Mouse (Mus musculus): ENCODE results near the gene Fam187a. TPM values are rescaled to one million over a fixed set of nuclear protein-coding genes. Genes with fewer than 3 reads are reported as not detected.
A peak's percentile ranks its signal among the peaks of the same experiment; 100 is the strongest.

The Fam187a gene
- polyA plus RNA-seq, 1 experiment from 2014 or later = not detected

DNA sequence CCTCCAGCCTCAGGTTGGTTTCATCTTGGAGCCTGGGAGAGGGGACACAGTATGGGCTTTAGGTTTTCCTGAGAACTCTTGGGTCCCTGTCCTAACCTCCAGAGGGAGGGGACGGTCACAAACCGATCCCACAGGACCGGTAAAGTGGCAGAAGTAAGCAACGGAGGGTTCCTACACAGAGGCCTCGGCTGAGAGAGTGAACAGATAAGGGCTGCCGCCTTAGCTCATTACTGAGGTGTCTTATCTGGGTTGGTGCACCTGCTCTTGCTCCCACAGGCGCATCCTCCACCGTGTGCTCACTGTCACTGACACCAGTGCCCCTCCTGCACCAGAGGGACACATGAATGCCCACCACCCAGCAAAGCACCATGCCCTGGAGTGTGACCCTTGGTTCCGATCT lies 10.8 kb downstream of the Fam187a start:
- Histone ChIP-seq H3K4me2 (0 out of 2 replicates have a peak overlapping the region, but pooled peaks have one; percentile 7), H3K27ac (ENCODE audit: poor library complexity, severe bottlenecking) (no peak overlapping the region), H3K36me3 (no peaks in the 10 kb centered on the region), H3K4me3 (no peak overlapping the region), H3K9ac (no peak overlapping the region), H3K27me3 (replicated peaks) (peaks cover 67% of the 10 kb centered on the region), H3K4me1 (replicated peaks) (no peaks in the 10 kb centered on the region; the same call in 1 of the 2 replicates), H3K9me3 (replicated peaks) (no peaks in the 10 kb centered on the region)
- peak; percentile 75 for ATAC-seq (ENCODE audit: insufficient number of reproducible peaks, low FRiP score)
- WGBS = 48% methylated on average over 9 of the region's 9 CpGs

DNA sequence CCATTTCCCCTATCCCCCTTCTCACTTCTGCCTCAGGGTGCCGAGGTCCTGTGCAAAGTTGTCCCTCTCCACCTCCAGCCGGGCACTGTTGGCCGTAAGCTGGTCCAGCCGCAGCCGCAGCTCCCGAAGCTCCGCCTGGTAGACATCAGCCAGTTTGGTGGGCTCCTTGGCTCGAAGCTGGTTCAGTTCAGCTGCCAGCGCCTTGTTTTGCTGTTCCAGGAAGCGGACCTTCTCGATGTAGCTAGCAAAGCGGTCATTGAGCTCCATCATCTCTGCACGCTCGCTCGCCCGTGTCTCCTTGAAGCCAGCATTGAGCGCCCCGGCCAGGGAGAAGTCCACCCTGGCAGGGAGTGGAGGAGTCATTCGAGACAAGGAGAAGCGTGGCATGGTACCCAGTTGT lies 11.7 kb downstream of the Fam187a start:
- no peak for ATAC-seq (ENCODE audit: insufficient number of reproducible peaks, low FRiP score)
- Histone ChIP-seq H3K36me3 (no peaks in the 10 kb centered on the region), H3K27ac (ENCODE audit: poor library complexity, severe bottlenecking) (no peak overlapping the region), H3K9ac (no peak overlapping the region), H3K4me2 (no peak overlapping the region), H3K4me1 (replicated peaks) (no peaks in the 10 kb centered on the region; the same call in 1 of the 2 replicates), H3K27me3 (replicated peaks) (peaks cover 59% of the 10 kb centered on the region), H3K4me3 (no peak overlapping the region), H3K9me3 (replicated peaks) (no peaks in the 10 kb centered on the region)
- 66% methylated on average over 20 of the region's 20 CpGs for WGBS

DNA sequence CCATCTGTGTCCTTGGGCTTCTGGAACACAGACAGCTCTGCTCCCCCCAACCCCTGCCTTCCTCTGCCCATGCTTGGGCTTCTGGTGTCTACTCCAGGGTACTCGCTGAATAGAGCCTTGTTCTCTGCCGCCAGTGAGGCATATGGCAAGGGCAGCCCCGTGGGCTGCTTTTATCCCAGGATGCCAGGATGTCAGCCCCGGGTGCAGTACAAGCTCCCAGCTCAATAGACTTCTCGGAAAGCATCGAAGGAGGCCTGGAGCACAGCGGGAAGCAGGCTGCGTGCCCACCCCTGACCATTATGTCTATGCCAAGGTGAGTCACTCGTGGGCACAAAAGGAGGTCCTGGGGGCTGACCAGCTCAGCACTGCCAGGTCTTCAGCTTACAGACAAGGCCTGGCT lies 13.4 kb downstream of the Fam187a start:
- peaks cover 53% of the 10 kb centered on the region for H3K27me3 ChIP-seq (replicated peaks)
- H3K4me3 ChIP-seq = no peak overlapping the region
- H3K27ac ChIP-seq (ENCODE audit: poor library complexity, severe bottlenecking) = no peak overlapping the region
- no peaks in the 10 kb centered on the region for H3K9me3 ChIP-seq (replicated peaks)
- no peaks in the 10 kb centered on the region for H3K36me3 ChIP-seq
- H3K9ac ChIP-seq = no peak overlapping the region
- WGBS = 72% methylated on average over 9 of the region's 9 CpGs
- no peak overlapping the region for H3K4me2 ChIP-seq
- no peaks in the 10 kb centered on the region; the same call in 1 of the 2 replicates for H3K4me1 ChIP-seq (replicated peaks)
- ATAC-seq (ENCODE audit: insufficient number of reproducible peaks, low FRiP score) = no peak

DNA sequence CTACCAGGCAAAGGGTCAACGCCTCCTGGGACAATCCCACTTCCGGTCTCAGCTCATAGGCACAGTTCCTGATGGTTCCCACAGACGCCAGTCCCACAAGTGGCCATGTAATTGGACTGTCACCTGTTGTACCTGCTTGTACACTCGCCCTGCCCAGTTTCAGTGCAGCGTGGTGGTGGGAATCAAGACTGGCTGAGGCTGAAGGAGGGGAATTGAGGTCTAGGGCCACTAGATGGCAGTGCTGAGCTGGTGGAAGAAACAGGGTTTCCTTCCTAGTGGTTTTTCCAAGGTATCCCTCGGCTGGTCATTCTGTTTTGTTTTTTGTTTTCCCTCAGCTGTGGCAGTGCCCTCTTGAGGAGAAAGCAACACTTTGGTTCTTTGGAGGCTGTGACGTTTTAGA lies 15.8 kb downstream of the Fam187a start, which contains the start of gene Gfap:
Gene Gfap (minus strand): TSS at position 150 of the 400 bp plus-strand sequence.
- no peaks in the 10 kb centered on the region for H3K9me3 ChIP-seq (replicated peaks)
- no peak within 1 kb of the TSS for H3K9ac ChIP-seq
- H3K4me1 ChIP-seq (replicated peaks) = no peaks in the 10 kb centered on the region
- no peak within 1 kb of the TSS for H3K4me3 ChIP-seq
- WGBS = 9% methylated on average over 7 of the region's 7 CpGs
- H3K27ac ChIP-seq (ENCODE audit: poor library complexity, severe bottlenecking) = no peak within 1 kb of the TSS
- ATAC-seq (ENCODE audit: insufficient number of reproducible peaks, low FRiP score) = no peak
- 0 out of 2 replicates have a peak within 1 kb of the TSS, but pooled peaks have one; percentile 1 for H3K4me2 ChIP-seq
- H3K36me3 ChIP-seq = peaks cover 3% of the 10 kb centered on the region; the same call in 1 of the 2 replicates
- peaks cover 29% of the 10 kb centered on the region for H3K27me3 ChIP-seq (replicated peaks)

DNA sequence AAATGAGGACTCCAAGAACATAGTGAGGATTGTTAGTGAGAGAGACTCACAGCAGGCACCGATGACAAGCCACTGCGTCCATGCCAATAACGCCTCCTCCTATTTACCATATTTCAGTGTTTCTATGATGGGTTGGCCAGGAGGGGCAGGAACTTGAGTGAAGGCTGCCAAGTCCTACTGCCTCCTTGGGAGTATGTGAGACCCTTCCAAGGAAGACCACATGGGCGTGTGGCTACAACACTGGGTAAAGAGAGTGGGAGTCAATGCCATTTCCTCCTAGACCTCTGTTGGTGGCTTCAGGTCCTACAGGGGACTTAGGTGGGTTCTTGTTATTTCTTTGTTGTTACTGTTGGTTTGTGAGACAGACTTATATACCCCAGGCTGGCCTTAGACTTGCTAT lies 16.2 kb downstream of the Fam187a start:
- H3K4me1 ChIP-seq (replicated peaks) = no peaks in the 10 kb centered on the region
- 0 out of 2 replicates have a peak overlapping the region, but pooled peaks have one; percentile 1 for H3K4me2 ChIP-seq
- no peak for ATAC-seq (ENCODE audit: insufficient number of reproducible peaks, low FRiP score)
- H3K9me3 ChIP-seq (replicated peaks) = no peaks in the 10 kb centered on the region
- H3K36me3 ChIP-seq = peaks cover 7% of the 10 kb centered on the region
- WGBS = 53% methylated on average over 4 of the region's 4 CpGs
- no peak overlapping the region for H3K27ac ChIP-seq (ENCODE audit: poor library complexity, severe bottlenecking)
- H3K27me3 ChIP-seq (replicated peaks) = peaks cover 25% of the 10 kb centered on the region
- H3K9ac ChIP-seq = no peak overlapping the region
- no peak overlapping the region for H3K4me3 ChIP-seq

DNA sequence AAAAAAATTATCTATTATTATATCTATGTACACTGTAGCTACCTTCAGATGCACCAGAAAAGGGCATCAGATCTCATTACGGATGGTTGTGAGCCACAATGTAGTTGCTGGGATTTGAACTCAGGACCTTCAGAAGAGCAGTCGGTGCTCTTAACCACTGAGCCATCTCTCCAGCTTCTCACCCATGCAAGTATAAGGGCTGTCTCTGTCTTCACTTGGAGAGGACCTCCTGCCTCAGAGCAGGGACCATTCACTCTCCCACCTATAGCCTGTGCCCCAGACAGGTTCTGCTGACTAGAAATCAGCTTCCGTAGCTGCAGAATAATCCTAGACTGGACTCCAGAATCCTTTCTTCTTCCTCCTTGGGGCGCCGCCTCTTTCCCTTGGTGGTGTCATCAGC lies 17.1 kb downstream of the Fam187a start:
- Histone ChIP-seq H3K4me3 (no peak overlapping the region), H3K4me1 (replicated peaks) (no peaks in the 10 kb centered on the region), H3K27ac (ENCODE audit: poor library complexity, severe bottlenecking) (no peak overlapping the region), H3K27me3 (replicated peaks) (peaks cover 16% of the 10 kb centered on the region), H3K4me2 (no peak overlapping the region), H3K36me3 (peaks cover 16% of the 10 kb centered on the region), H3K9ac (no peak overlapping the region), H3K9me3 (replicated peaks) (no peaks in the 10 kb centered on the region)
- no peak for ATAC-seq (ENCODE audit: insufficient number of reproducible peaks, low FRiP score)
- 77% methylated on average over 5 of the region's 5 CpGs for WGBS

DNA sequence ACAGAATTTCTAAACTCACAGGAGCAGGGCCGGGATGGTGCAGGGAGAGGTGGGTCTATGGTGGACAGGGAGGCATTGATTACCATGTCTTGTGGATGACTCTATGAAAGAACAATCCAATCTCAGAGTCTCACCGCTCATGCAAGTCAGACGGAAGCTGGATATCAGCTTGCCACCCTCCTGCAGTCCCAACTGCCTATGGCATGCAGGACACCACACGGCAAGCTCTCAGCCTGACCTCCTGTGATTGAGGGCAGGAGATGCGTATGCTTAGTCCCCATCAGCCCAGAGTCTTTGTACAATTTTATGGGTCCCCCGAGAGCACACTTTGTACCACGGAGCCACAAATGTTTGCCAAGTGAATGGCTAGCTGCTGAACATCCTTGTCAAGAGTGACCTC lies 18.7 kb downstream of the Fam187a start:
- no peak for ATAC-seq (ENCODE audit: insufficient number of reproducible peaks, low FRiP score)
- Histone ChIP-seq H3K27ac (ENCODE audit: poor library complexity, severe bottlenecking) (no peak overlapping the region), H3K9me3 (replicated peaks) (no peaks in the 10 kb centered on the region), H3K4me2 (no peak overlapping the region), H3K4me3 (no peak overlapping the region), H3K9ac (no peak overlapping the region), H3K27me3 (replicated peaks) (0 out of 2 replicates have a peak, but pooled peaks cover 12% of the 10 kb centered on the region), H3K36me3 (peaks cover 31% of the 10 kb centered on the region), H3K4me1 (replicated peaks) (no peaks in the 10 kb centered on the region)
- WGBS = 71% methylated on average over 7 of the region's 7 CpGs

DNA sequence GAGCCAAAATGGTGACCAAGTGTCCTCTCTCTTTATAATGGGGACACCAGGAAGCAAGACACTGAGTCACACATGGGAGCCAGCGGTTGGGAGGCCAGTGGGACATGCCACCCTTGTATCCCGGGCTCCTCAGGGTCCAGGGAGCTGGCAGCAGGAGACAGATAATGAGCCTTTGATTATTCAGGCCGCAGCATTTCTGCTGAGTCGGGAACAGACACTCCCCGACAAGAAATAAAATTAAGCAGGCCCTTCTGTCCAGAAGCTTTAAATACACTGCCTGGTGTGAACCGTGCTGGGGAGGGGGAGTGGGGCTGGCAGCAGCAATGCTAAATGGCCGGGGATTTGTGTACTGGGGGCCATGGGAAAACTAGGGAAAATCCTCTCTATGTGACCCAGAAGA lies 26.4 kb downstream of the Fam187a start:
- Histone ChIP-seq H3K27me3 (replicated peaks) (no peaks in the 10 kb centered on the region), H3K4me3 (no peak overlapping the region), H3K9me3 (replicated peaks) (no peaks in the 10 kb centered on the region), H3K27ac (ENCODE audit: poor library complexity, severe bottlenecking) (no peak overlapping the region), H3K36me3 (peaks cover 97% of the 10 kb centered on the region), H3K9ac (no peak overlapping the region), H3K4me1 (replicated peaks) (no peaks in the 10 kb centered on the region), H3K4me2 (no peak overlapping the region)
- ATAC-seq (ENCODE audit: insufficient number of reproducible peaks, low FRiP score) = no peak
- WGBS = 70% methylated on average over 7 of the region's 7 CpGs

DNA sequence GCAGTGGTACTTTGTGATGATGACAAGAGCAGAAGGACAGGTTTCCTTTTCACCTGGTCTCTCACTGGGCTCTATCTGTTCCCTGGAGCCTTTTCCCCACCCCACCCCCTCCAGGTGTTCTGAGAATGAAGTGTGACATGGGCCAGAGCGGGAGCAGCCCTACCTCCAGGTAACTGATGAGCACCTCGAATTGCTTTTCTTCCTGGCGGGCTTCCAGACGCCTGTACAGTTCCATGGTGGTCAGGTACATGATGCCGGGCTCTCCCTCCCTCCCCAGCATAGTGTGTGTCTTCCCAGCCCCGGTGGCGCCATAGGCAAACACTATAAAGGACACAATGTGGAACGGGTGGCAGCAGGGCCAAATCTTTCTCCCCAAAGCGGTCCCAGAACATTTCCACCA lies 30.4 kb downstream of the Fam187a start:
- H3K27ac ChIP-seq (ENCODE audit: poor library complexity, severe bottlenecking) = no peak overlapping the region
- H3K9me3 ChIP-seq (replicated peaks) = no peaks in the 10 kb centered on the region
- H3K9ac ChIP-seq = no peak overlapping the region
- ATAC-seq (ENCODE audit: insufficient number of reproducible peaks, low FRiP score) = no peak
- no peak overlapping the region for H3K4me2 ChIP-seq
- H3K27me3 ChIP-seq (replicated peaks) = no peaks in the 10 kb centered on the region
- H3K36me3 ChIP-seq = peaks cover 57% of the 10 kb centered on the region
- 89% methylated on average over 9 of the region's 9 CpGs for WGBS
- no peak overlapping the region for H3K4me3 ChIP-seq
- H3K4me1 ChIP-seq (replicated peaks) = no peaks in the 10 kb centered on the region

DNA sequence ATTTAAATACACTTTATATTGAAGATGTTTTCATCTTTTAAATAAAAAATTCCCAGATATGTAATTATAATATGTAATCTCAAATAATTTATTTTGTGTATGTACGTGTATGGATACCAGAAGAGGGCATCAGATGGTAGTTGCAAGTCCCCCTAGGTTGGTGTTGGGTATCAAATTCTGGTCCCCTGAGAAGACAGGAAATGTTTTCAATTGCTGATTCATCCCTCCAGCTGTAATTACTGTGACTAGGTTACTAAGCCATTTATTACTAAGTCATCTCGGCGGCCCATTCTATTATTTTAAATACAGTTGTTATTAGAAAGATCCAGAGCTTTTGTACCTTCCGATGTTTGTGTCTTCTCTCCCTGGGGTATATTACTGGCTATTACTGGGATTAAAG lies 33.1 kb downstream of the Fam187a start:
- WGBS = 94% methylated on average over 4 of the region's 4 CpGs
- Histone ChIP-seq H3K4me2 (no peak overlapping the region), H3K4me3 (no peak overlapping the region), H3K36me3 (peaks cover 41% of the 10 kb centered on the region), H3K9ac (no peak overlapping the region), H3K27ac (ENCODE audit: poor library complexity, severe bottlenecking) (no peak overlapping the region), H3K27me3 (replicated peaks) (no peaks in the 10 kb centered on the region), H3K9me3 (replicated peaks) (no peaks in the 10 kb centered on the region), H3K4me1 (replicated peaks) (peaks cover 15% of the 10 kb centered on the region)
- no peak for ATAC-seq (ENCODE audit: insufficient number of reproducible peaks, low FRiP score)

DNA sequence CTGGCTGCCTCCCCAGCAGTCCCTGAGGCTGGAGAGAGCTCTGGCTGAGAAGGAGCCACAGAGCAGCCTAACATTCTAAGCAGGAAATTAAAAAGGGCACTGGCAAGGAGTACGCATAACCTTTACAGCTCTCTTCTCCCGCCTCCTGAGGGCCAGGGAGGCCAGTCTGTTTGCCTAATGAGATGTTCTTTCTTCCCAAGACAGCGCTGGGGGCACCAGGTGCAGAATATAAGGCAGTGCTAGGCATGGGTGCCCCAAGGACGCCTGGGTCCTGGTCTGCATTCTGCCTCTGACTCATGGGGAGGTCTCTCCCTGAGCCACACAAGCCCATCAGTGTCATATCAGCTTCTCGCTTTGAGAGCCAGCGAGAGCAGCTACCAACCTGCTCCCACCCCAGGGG lies 36.5 kb downstream of the Fam187a start:
- H3K9ac ChIP-seq = no peak overlapping the region
- H3K36me3 ChIP-seq = peaks cover 8% of the 10 kb centered on the region
- H3K9me3 ChIP-seq (replicated peaks) = no peaks in the 10 kb centered on the region
- 83% methylated on average over 6 of the region's 6 CpGs for WGBS
- no peak for ATAC-seq (ENCODE audit: insufficient number of reproducible peaks, low FRiP score)
- H3K4me1 ChIP-seq (replicated peaks) = peaks cover 19% of the 10 kb centered on the region
- no peak overlapping the region for H3K27ac ChIP-seq (ENCODE audit: poor library complexity, severe bottlenecking)
- H3K4me3 ChIP-seq = no peak overlapping the region
- H3K4me2 ChIP-seq = no peak overlapping the region
- H3K27me3 ChIP-seq (replicated peaks) = no peaks in the 10 kb centered on the region
